Mouse (Mus musculus): Measurements from ENCODE around the gene Adamts16.

Gene Adamts16

DNA sequence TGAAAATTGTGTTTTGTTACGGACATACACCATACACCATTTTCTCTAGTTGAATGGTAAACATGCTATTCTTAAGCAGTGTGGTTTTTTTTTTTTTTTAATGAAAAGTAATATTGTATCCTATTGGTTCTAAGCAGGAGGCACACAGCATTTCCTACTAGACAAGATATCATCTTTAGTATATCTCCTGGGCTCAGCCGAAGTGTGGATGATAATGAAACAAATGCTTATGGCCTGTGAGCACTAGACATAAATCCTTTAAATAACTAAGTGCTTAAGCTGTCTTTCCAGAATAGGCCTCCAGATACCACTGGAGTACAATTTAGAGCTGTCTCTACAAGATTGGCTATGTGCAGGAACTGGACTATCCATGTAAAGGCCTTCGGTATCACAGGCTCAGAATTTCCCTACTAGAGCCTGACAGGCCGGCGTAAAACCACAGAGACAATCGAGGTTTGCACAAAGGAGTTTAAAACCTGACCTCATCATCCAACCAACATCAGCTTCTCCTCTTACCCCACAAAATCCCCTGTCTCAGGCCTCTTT is 8.9 kb downstream of the Adamts16 start:
- in situ Hi-C loops (cut with MboI): no loop called here

DNA sequence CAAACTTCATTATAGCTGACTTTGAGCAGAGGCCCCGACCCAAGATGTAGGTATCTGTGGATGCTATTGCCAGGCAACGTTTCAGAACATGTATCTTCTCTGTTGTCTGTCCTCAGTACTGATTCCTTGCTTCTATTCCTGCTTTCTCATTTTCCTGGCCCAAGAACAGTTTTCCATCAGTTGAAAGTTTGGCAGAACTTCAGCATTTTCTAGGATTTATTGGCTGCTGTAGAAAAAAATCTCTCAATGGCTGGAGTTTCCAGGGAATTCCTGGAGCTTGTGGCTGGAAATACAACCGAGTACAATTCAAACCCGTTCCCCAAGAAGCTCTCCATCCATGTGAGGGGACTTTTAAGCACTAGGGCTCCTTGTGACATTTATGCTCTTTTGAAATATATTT is 10.6 kb downstream of the Adamts16 start:
- in situ Hi-C loops (cut with MboI): no loop called here

DNA sequence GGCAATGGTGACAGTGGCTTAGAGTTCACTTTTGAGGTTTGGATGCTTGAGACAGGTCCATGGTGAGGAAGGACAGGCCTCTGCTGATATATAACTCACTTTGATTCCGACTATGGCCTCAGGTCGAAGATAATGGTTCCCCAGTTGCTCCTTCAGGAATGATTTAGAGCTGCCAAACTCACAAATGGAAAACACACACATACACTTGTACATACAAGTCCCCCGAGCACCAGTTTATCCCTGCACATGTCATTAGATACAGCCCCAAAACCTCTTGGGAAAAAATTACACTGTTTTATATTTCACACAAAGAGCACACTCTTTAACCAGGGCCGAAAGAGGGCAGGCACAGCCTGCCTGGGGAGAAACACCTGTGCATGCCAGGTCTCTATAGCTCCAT is 14.1 kb downstream of the Adamts16 start:
- in situ Hi-C loops (cut with MboI): no loop called here

DNA sequence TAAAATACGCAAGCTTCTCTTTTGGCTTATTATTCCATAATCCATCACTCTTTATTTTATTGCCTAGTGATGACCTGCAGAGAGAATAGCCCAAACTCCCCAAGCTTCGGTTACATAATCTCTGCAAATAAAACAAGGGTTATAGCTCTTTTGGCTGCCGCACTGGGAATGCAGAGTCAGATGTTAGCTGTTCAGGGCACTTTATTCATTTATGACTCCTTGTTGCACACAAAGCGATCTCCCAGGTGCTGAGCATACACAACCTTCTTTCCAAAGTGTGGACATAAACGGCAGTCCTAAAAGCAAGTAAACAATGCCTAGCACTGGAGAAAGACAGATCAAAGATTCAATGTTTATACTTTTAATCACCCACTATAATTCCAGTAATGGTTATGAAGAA is 16.3 kb downstream of the Adamts16 start:
- in situ Hi-C loops (cut with MboI): no loop called here

DNA sequence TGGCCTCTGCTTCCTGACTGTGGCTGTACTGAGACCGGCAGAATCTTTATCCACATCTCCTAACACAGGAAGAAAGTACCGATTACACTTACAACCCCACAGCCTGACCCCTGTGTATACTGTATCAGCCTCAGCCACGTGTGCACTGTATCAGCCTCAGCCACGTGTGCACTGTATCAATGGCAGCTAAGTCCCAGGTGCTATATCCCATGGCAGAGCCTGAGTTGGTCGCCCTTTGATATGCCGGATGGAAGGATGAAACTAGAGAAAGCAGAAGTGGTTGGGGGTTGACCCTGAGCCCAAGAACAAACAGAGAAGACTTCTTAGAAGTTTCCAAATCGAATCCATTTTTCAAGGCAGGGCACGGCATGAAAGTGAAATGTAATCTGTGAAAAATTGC is 17.9 kb downstream of the Adamts16 start:
- in situ Hi-C loops (cut with MboI): no loop called here

DNA sequence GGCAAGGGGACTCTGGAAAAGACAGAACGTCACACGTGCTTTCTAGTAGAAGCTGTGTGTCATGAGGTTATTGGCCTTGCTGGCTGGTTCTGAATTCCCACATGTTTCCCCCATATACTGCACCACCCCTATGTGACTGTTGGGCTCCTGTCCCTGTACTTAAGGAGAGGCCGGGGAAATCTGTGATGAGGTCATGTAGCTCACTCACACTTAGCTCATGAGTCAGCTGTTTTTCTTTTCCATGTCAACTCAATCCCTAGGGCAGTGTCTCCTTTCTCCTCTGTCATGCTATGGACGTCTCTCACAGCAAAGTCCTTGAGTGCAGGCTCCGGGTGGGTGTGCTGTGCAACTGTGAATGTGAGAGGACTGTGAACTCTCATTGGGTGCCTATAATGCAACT is 22.6 kb downstream of the Adamts16 start:
- in situ Hi-C loops (cut with MboI): no loop called here

DNA sequence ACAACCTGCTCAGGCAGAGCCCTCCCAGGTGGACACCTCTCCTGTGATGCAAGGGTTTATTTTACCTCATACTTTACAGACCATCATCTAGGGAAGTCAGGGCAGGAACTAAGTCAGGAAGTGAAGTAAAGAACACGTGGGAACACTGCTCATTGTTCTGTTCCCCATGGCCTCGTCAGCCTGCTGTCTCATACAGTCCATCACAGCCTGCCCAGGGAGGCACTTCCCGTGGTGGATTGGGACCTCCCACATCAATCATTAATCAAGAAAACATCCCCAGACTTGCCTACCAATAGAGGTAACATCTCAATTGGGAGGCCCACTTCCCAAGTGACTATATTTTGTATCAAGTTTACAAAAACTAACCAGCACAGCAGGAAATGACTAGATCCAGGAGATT is 27.2 kb downstream of the Adamts16 start:
- in situ Hi-C loops (cut with MboI): no loop called here

DNA sequence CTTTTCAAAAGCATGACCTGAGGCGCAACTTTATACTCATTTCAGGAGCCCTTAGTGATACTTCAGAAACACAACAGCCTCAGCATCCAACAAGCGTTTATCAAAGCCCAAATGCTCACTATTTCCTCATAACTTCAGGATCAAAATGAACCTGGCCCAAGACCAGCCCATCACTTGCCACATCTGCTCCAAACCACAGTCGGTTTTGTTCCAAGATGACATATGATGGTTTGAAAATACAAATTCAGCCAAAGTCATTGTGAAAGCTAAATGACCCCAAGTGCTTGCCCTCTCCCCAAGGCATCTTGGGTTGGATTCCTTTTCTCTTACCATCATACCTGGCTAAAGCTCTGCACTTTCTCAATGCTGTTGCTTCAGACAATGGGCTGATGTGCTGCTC is 36.1 kb downstream of the Adamts16 start:
- in situ Hi-C loops (cut with MboI): no loop called here

DNA sequence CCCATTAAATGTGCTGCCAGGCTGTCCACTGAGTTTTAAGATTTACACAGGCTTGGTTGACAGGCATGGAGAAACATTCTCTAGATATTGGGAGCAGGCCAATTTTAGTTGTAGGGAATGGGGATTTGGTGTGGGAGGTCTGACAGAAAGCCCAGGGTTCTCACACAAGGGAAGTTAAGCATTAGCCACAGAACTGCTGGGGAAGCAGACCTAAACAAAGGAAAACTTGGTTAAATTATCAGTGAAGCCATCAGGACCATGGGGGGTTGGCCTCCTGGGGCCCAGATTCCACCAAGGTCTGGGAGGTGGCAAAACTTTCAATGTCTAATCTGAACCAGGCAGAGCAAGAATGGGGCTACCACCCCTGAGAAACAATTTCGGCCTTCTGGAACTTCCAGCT is 38.8 kb downstream of the Adamts16 start:
- in situ Hi-C loops (cut with MboI): no loop called here

DNA sequence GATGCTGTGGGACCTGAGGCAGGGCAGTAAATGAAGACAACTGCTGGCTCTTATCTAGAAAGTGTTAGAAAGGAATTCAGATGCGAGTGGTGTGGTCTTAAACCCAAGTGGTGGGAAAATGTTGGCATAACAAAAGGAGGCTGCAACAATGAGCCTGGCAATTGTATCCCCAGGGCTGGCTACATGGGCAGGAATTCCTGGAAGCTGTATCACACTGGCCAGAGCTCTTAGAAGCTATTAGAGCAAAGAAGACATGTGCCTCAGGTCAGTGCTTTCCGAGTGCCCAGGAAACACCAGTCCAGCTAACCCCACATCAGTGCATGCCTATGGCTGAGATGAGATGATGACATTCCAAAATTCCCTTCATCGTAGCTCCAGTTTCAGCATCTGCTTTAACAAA is 42.3 kb downstream of the Adamts16 start:
- in situ Hi-C loops (cut with MboI): no loop called here

DNA sequence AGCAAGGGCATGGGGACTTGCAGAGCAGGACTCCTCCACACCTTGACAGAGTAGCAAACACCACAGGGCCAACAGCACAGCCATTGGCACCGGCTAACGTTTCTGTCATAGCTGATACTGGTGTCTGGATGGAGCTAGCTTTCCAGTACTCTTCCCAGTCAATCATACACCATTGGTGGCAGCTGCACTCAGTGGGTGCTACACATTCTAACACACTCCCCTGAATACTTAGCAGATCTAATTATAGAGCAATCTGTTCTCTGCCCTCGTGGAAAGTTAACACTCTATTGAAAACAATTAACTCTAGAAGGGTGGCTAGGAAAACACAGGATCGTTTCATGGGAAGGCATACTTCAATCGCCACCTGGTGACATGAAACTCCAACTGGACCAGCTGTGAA is 43.2 kb downstream of the Adamts16 start:
- in situ Hi-C loops (cut with MboI): no loop called here

DNA sequence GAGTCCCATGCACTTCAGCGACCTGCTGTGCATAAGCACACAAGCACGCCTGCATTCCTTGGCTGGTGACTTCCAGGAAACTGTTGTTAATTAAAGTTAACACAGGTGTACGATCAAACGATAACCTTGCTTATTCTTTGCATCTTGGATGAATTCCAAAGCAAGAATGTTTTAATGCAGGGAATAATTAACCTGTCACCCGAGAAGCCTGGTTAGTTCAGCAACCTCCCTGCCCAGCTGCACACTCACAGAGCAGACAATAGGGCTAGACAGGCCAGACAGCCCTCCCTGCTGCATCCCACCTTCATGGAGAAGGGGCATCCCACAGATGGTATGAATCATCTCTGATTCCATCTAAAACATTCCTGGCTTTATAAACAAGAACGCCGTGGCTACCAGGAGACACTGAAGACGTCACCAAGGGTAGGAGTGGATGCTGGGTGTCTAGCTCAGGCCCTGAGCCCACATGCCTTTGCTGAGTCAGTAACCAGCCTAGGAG is 47.5 kb downstream of the Adamts16 start:
- in situ Hi-C loops (cut with MboI): no loop called here

DNA sequence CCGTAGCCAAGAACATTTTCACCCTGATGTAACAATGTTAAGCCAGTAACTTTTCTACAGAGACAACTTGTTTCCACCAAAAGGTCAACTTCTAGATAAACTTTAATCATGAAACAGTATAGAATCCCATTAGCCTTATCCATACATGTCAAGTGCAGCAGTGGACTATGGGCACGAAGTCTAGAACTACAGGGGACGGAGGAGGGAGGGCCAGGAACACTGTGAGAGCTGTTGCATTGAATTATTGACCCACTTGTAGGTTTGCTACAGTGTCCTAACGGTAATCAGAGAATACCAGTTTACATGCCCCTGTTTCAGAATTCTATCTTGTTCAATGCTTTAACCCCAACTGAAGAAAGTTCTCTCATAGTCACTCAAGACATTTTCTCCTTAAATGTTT is 48.0 kb downstream of the Adamts16 start:
- in situ Hi-C loops (cut with MboI): no loop called here

DNA sequence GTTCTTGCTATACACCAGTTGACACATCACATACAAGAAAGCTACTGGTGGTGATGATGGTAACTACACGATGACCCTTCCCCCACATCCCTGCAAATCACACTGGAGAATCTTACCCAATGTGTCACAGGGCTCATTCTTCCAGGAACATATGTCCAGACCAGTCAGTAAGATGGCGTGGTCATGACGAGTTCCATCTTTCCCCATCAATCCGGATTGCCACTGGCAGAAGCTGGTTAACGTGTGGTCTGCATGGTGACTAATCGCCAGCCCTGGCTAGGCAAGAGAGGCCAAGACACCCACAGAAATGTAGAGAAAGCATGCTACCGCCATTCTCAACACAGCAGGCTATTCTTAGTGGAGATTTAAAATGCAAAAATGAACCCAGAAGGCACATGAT is 48.7 kb downstream of the Adamts16 start:
- in situ Hi-C loops (cut with MboI): no loop called here

DNA sequence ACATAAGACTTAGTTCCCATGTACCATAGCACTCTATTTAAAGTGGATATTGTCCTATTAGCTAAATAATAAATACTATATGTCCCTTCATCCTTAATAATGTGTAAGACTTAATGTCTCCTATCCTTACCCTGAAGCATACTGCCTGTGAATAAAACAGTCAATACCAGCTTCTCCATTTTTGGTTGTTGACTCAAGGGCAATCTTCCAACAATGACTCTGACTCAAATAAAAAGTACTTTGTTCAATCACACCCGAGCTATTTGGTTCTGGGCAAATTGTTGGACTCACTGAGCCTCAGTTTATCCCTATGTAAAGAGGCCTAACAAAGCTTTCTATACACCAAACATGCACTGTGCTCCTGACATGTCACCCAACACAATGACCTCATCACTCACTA is 51.8 kb downstream of the Adamts16 start:
- in situ Hi-C loops (cut with MboI): no loop called here

DNA sequence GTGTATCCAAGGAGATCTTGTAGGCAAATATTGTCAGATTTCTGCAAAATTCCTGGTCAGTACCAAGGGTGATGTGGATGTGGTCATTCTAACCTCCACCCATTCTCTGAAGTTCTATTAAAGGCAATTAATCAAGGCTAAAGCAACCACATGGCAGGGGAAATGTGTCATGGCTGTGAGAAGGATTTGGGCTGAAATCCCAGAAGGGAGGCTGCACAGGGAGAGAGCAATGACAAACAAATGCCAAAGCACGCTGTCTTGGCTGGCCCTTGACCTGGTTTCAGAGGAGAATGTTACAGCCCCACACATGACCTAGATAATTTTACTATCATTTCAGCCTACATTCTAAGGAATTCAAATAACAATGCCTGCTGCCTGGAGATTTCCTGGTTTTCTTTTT is 52.6 kb downstream of the Adamts16 start:
- in situ Hi-C loops (cut with MboI): no loop called here

DNA sequence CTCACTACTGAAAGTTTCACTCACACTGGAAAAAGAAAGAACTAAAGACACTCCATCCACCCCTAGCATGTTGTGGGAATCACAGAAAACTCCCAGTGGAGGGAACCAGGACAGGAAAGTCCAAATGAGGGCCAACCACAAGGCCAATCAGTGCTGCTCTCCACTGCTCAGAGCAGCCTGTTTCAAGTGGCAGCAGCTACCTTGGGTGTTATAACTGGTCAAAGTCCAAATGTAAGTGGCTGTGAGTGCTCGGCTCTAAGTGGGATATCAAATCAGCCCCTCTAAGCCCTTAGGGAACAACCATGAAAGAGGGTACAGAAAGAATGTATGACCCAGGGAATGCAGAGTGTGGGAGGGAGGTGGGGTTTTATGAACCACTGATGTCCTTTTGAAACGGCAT is 56.5 kb downstream of the Adamts16 start:
- in situ Hi-C loops (cut with MboI): no loop called here

DNA sequence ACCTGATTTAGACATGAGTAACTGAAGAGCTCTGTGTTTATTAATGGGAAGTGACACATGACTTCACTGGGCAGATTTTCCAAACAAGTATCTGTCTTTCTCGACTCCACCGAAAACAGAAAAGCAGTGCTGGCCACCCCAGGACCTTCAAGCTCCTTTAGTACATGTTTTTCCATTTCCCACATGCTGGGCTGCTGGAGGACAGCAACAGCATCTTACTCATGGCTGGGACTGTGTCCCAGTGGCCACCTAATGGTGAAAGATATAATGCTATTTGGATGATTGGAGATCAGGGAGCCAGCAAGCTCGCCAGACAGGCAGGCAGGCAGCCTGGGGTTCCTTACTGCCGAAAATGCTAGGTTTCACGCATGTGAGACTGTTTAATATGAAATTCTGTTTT is 57.5 kb downstream of the Adamts16 start:
- in situ Hi-C loops (cut with MboI): no loop called here

DNA sequence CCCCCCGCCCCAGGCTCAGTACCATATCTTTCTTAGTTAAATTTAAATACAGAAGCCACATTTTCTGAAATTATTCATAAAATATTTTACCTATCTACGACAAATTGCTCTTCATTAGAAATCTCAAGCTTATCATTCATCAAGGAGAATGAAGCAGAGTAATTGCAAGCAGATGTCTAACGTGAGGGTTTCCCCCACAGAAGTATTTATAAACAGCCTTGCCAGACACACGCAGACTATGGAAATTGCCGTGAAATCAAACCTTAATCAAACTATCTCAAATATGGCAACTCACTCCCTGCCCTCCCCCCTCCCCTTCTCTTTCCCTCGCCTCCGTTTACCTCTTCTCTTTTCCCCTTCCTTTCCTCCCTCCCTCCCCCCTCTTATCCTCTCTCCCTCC is 61.8 kb downstream of the Adamts16 start:
- in situ Hi-C loops (cut with MboI): no loop called here

DNA sequence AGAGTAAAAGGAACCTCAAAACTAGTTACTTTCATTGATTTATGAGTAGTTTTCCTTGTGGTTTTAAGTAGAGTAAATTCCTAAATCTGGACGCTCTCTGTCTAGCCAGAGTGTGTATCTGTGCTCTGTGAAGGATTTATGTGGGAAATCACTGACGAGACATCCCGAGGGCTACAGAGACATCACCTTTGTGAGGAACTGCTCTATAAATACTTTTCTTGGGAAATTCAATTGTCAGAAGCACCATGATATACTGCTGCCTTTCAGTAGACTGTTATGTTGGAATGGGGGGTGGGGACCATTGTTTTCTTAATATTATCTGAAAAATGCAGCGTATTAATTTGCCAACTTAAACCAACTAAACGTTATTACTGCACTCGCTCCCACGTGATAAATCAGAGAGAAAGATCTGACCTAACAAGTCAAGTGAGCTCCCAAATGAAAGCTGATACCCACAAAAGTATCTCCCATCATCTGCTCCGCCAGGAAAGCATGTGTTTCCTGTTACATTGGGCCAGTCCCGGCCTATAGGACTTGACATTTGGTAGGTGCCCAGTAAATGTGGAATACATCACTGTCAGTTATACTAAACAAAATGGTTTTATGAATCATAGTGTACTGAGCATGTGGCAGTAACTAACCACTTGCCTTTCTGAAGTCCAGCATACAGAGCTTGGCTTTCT is 62.6 kb downstream of the Adamts16 start:
- in situ Hi-C loops (cut with MboI): no loop called here

DNA sequence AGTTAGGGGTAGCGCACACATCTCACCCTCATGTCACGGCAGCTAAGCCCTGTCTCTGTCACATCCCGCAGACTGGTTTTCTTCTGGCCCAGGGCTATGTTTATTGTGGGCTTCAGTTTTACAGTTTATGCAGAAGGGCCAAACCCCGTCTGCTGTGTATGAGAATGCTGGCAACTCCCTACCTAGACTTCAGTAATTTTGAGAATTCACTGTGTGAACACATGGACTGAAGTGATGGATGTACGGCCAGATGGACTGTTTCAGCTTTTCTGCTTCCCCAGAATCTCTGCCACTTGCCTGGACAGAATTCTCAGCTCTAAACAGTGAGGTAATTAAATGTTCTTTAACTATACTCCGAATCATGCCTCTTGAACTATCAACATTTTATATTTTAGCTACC is 70.5 kb downstream of the Adamts16 start:
- in situ Hi-C loops (cut with MboI): no loop called here

DNA sequence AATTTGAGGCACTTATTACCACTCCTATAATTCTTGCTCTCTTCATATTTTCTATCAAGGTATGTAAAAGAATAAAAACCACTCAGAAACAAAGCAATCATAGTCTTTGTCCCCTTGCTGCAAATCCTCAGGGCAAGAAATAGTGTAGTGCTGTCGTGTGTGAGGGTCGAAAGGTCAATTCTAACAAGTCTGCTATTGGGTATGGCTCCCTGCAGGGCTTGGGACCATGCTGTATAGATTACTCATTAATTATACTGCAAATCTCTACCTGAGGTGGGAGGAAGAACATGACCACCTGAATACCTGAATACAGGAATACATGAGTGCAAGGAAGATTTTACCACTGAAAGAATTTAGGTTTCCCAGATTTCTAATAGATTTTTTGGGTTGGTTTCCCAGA is 72.5 kb downstream of the Adamts16 start:
- in situ Hi-C loops (cut with MboI): no loop called here

DNA sequence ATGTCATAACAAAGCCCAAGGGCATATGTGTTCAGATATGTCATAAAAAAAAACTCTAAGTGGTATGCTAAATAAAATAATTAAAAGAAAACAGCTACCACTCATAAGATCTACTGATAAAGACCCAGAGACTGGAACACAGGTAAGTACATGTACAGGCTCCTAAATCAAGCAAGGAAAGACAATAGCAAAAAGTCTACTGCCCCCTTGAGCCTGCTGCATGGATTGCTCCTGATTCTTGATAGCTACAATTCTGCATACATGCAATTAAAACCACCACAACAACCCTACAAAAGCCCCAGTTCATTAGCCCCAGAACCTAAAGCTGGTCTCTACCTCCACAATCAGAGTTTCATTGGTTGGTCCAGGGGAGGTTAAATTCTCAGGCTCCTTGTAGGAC is 74.1 kb downstream of the Adamts16 start:
- in situ Hi-C loops (cut with MboI): no loop called here

DNA sequence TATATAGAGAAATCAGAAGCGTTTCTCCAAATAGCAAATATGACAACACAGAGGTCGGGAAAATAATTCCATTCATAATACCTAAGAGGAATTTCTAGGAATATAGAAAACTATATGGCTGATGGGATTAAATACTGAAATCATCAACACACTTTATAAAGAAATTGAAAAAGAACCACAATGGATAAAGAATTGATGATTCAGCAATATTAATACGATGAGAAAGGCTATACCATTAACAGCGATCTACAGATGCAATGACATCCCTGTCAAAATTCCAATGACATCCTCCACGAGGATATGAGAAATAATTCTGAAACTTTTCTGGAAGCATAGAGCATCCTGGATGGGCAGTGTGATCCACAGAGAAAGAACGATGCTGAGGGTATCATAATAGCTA is 76.9 kb downstream of the Adamts16 start:
- in situ Hi-C loops (cut with MboI): no loop called here
